Mouse (Mus musculus): ENCODE measurements at regions not wholly inside any gene's neighbourhood (a gene's known extent, or its start where the extent isn't known, plus 50 kb on each side); places are given as distances from the start of the nearest gene placed in this dataset.

DNA sequence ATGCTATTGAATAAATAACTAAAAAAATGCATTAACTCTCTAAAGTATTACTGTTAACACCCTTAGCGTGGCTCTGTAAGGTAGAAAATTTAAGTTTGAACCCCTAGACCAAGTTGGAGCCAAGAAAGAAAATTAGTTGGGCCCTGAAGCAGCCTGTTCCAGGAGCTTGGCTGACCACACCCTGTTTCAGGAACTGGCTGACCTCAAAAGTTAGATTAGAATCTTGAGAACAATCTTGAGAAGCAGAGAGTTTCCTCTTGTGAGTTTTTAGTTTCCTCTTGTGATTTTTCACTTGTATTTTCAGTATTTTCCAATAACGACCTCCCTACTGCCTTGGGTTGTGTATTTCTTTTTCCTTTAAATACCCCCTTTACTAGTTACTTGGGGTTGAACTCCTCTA, 2647.2 kb downstream of the Gm37988 start:
- TF ChIP-seq CTCF (IDR thresholded peaks at IDR 0.05) (no peak), POLR2A (IDR thresholded peaks at IDR 0.05; ENCODE audit: insufficient read depth, low read depth, low read length) (no peak), EP300 (IDR thresholded peaks at IDR 0.05; ENCODE audit: insufficient read depth, low read depth, low read length) (no peak)

Measured in heart, adult 2 months (tissue).